ENCODE assay signal across 8 mouse cellular contexts in genomic region chr6:87009692-87010328, GRCm38 (mm10). TPM values are rescaled to one million over a fixed set of nuclear protein-coding genes. Genes with fewer than 3 reads are reported as not detected.
A peak's percentile ranks its signal among the peaks of the same experiment; 100 is the strongest.
DNase-seq lines count a peak whose midpoint lies in the region; ATAC-seq lines count a peak whose summit lies in the region.

No protein-coding gene starts in this region.

- peak; percentile 81; the same call in 1 of the 2 replicates for ATAC-seq in heart, embryonic 13.5 days (ENCODE audit: extremely low read depth, insufficient number of reproducible peaks, low FRiP score, low TSS enrichment)
- peak; percentile 96 for ATAC-seq in liver, embryonic 12.5 days
- peak; percentile 96 for ATAC-seq in stomach, embryonic 15.5 days (ENCODE audit: insufficient read depth, low FRiP score, low read depth)

- H3K27me3 ChIP-seq in heart, embryonic 13.5 days (replicated peaks) = no peaks in the 10 kb centered on the region
- H3K27me3 ChIP-seq in liver, embryonic 12.5 days (replicated peaks) = no peaks in the 10 kb centered on the region
- no peaks in the 10 kb centered on the region for H3K27me3 ChIP-seq in stomach, embryonic 15.5 days (replicated peaks)

- DNase-seq in CD4-positive, CD25-positive, alpha-beta regulatory T cell, adult 2 months (ENCODE audit: low read depth, low spot score) = peak; percentile 97
- DNase-seq in fat pad, adult 2 months (ENCODE audit: extremely low read depth, low read depth, low spot score) = peak; percentile 25
- DNase-seq in kidney, postnatal 10 days = peak; percentile 97
- peak; percentile 92 to 93 for DNase-seq in natural killer cell, adult 2 months (ENCODE audit: low spot score in 2 of 2)

- H3K4me1 ChIP-seq in brown adipose tissue, adult 24 weeks (ENCODE audit: control insufficient read depth, insufficient read depth, insufficient read length, low read length) = peaks cover 3% of the 10 kb centered on the region; the same call in 1 of the 2 replicates
- peaks cover 19% of the 10 kb centered on the region for H3K4me1 ChIP-seq in heart, embryonic 13.5 days
- peaks cover 41% of the 10 kb centered on the region for H3K4me1 ChIP-seq in liver, embryonic 12.5 days
- peaks cover 4% of the 10 kb centered on the region; the same call in 1 of the 2 replicates for H3K4me1 ChIP-seq in stomach, embryonic 15.5 days

- WGBS in heart, embryonic 13.5 days = under 1% methylated on average over 36 of the region's 36 CpGs
- WGBS in liver, embryonic 12.5 days (ENCODE audit: insufficient replicate concordance) = under 1% methylated on average over 36 of the region's 36 CpGs
- WGBS in stomach, embryonic 15.5 days = under 1% methylated on average over 36 of the region's 36 CpGs

- peaks cover 20% of the 10 kb centered on the region for H3K36me3 ChIP-seq in heart, embryonic 13.5 days
- peaks cover 21% of the 10 kb centered on the region for H3K36me3 ChIP-seq in liver, embryonic 12.5 days
- H3K36me3 ChIP-seq in stomach, embryonic 15.5 days = 0 out of 2 replicates have a peak, but pooled peaks cover 2% of the 10 kb centered on the region

- H3K9ac ChIP-seq in heart, embryonic 13.5 days = peak overlapping the region; percentile 98
- H3K9ac ChIP-seq in liver, embryonic 12.5 days = peak overlapping the region; percentile 95
- peak overlapping the region; percentile 89 for H3K9ac ChIP-seq in stomach, embryonic 15.5 days

- no peaks in the 10 kb centered on the region for H3K9me3 ChIP-seq in heart, embryonic 13.5 days
- H3K9me3 ChIP-seq in liver, embryonic 12.5 days (replicated peaks) = no peaks in the 10 kb centered on the region
- H3K9me3 ChIP-seq in stomach, embryonic 15.5 days = no peaks in the 10 kb centered on the region

- H3K4me3 ChIP-seq in brown adipose tissue, adult 24 weeks (ENCODE audit: insufficient read depth, low read depth, low read length) = peak overlapping the region; percentile 93
- H3K4me3 ChIP-seq in heart, embryonic 13.5 days = peak overlapping the region; percentile 82
- peak overlapping the region; percentile 94 for H3K4me3 ChIP-seq in liver, embryonic 12.5 days
- H3K4me3 ChIP-seq in stomach, embryonic 15.5 days (replicated peaks) = peak overlapping the region; percentile 93

- peak overlapping the region; percentile 95 for H3K27ac ChIP-seq in brown adipose tissue, adult 24 weeks (replicated peaks; ENCODE audit: low read depth, low read length)
- peak overlapping the region; percentile 90 for H3K27ac ChIP-seq in heart, embryonic 13.5 days (replicated peaks)
- peak overlapping the region; percentile 93 for H3K27ac ChIP-seq in liver, embryonic 12.5 days
- H3K27ac ChIP-seq in stomach, embryonic 15.5 days = peak overlapping the region; percentile 85

- peak overlapping the region; percentile 77 for H3K4me2 ChIP-seq in heart, embryonic 13.5 days
- peak overlapping the region; percentile 90 for H3K4me2 ChIP-seq in liver, embryonic 12.5 days
- H3K4me2 ChIP-seq in stomach, embryonic 15.5 days = peak overlapping the region; percentile 57

RNA-seq across cellular contexts. Expression of gene Nfu1, which starts 0.8 kb away (rescaled TPM):
- polyA plus RNA-seq in brown adipose tissue, adult 24 weeks (2012; ENCODE audit: insufficient read depth, insufficient read length, missing spikeins) = 182 and 220 TPM in 2 replicates
- polyA plus RNA-seq in heart, embryonic 13.5 days (2015; fragmentation: Nextera tagmentation; extraction: Ambion mirVana) = 88.8 and 105 TPM in 2 replicates
- polyA plus RNA-seq in liver, embryonic 12.5 days (2016; fragmentation: Nextera tagmentation; extraction: Ambion mirVana) = 65.2 and 66.9 TPM in 2 replicates
- 93.0 and 97.9 TPM in 2 replicates for polyA plus RNA-seq in stomach, embryonic 15.5 days (2015; fragmentation: Nextera tagmentation; extraction: Ambion mirVana)

RNA-seq across cellular contexts. Expression of gene Gfpt1, which starts 32.8 kb away (rescaled TPM):
- polyA plus RNA-seq in brown adipose tissue, adult 24 weeks (2012; ENCODE audit: insufficient read depth, insufficient read length, missing spikeins) = 17.7 and 32.4 TPM in 2 replicates
- polyA plus RNA-seq in heart, embryonic 13.5 days (2015; fragmentation: Nextera tagmentation; extraction: Ambion mirVana) = 11.7 and 12.1 TPM in 2 replicates
- 8.7 and 9.2 TPM in 2 replicates for polyA plus RNA-seq in liver, embryonic 12.5 days (2016; fragmentation: Nextera tagmentation; extraction: Ambion mirVana)
- polyA plus RNA-seq in stomach, embryonic 15.5 days (2015; fragmentation: Nextera tagmentation; extraction: Ambion mirVana) = 24.8 and 27.8 TPM in 2 replicates

Comparison
In these comparisons a context has a peak if more than half of its experiments do, and no peak if none do; other contexts are left out.
1. Peak in every context shown above with its lines: DNase-seq, ATAC-seq, H3K4me3 ChIP-seq and H3K27ac ChIP-seq.
2. DNase-seq: peak in every context shown above with its lines; median percentile 97 in CD4-positive, CD25-positive, alpha-beta regulatory T cell, adult 2 months; 97 in kidney, postnatal 10 days; 92 in natural killer cell, adult 2 months; 25 in fat pad, adult 2 months.